Mouse (Mus musculus) G1E (cell line): Measurements from ENCODE around the gene Tet2.
"Not testable (repeated sequence)": the region's sequence is repeated elsewhere in the genome, so short reads cannot be mapped to it uniquely, and the experiment has no call there.

ENCODE experiments used
- CTCF ChIP-seq: IDR thresholded peaks from 2 replicates; pipeline ENCODE4 v1.5.1; 2012; ENCODE audit warnings: low read depth, low read length, inconsistent platforms, mixed read lengths
- GATA1 ChIP-seq: IDR thresholded peaks from 2 replicates; pipeline ENCODE4 v1.6.1; 2012; ENCODE audit warnings: borderline replicate concordance, low read length, inconsistent platforms, mixed read lengths
- GATA2 ChIP-seq: IDR thresholded peaks from 2 replicates; pipeline ENCODE4 v1.6.1; 2012; ENCODE audit warnings: low read depth, low read length, inconsistent platforms, borderline replicate concordance
- POLR2AphosphoS5 ChIP-seq: IDR thresholded peaks from 2 replicates; pipeline ENCODE4 v1.6.1; 2012; ENCODE audit warnings: low read depth, low read length, inconsistent platforms; ENCODE audit not compliant: insufficient replicate concordance
- TAL1 ChIP-seq: conservative IDR thresholded peaks from 2 replicates; pipeline ENCODE4 v1.6.1; 2012; ENCODE audit warnings: low read depth, low read length, inconsistent platforms, mixed read lengths

DNA sequence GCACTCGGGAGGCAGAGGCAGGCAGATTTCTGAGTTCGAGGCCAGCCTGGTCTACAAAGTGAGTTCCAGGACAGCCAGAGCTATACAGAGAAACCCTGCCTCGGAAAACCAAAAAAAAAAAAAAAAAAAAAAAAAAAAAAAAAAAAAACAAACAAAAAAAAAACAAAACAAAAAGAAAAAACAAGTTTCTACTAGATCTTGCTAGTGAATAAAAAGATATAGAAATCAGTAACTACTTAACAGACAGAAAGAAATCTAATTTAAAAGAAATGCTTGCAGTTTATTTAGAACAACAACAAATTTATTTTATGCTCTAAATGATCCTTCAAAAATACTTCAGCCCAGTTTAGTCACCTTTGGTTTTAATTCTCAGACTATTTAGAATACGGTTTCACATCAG, 6.4 kb downstream of the Tet2 start:
- not testable (repeated sequence) for TF ChIP-seq CTCF, TAL1, GATA1, POLR2AphosphoS5, GATA2
